Mouse (Mus musculus) thymus, postnatal 10 days (tissue): ENCODE data around the gene Bend5.
A peak's percentile ranks its signal among the peaks of the same experiment; 100 is the strongest.

Experiments
- DNase-seq, 2 experiments: peaks; one replicate each; pipeline ENCODE4 v3.0.0; 2021; ENCODE audit warnings: low spot score in 2 of 2

The Bend5 gene

GRCm38 (mm10) chr4:111414818-111415488 is at the start of gene Bend5:
Bend5 (plus strand) TSS chr4:111415006.
- DNase-seq = peak; percentile 86 to 87

GRCm38 (mm10) chr4:111367771-111368170 is 47.0 kb upstream of the Bend5 start:
- DNase-seq = no peak

GRCm38 (mm10) chr4:111377159-111377558 is 37.6 kb upstream of the Bend5 start:
- DNase-seq = no peak

- DNase-seq = no peak
These were observed 36.7 kb upstream of the Bend5 start for GRCm38 (mm10) chr4:111378071-111378470.

- no peak for DNase-seq
These were observed 31.7 kb upstream of the Bend5 start for GRCm38 (mm10) chr4:111383101-111383500.

GRCm38 (mm10) chr4:111390736-111391135 is 24.1 kb upstream of the Bend5 start:
- DNase-seq = no peak

GRCm38 (mm10) chr4:111399784-111400183 is 15.0 kb upstream of the Bend5 start:
- DNase-seq = no peak

- no peak for DNase-seq
These were observed 14.1 kb upstream of the Bend5 start for GRCm38 (mm10) chr4:111400676-111401075.

GRCm38 (mm10) chr4:111403243-111403642 is 11.6 kb upstream of the Bend5 start:
- no peak for DNase-seq

GRCm38 (mm10) chr4:111410731-111411130 is 4.1 kb upstream of the Bend5 start:
- DNase-seq = no peak

- DNase-seq = peak in 1 of 2 experiments; percentile 4
These were observed 407 bp upstream of the Bend5 start for GRCm38 (mm10) chr4:111414399-111414798.

GRCm38 (mm10) chr4:111416126-111416525 is 1.3 kb downstream of the Bend5 start:
- DNase-seq = peak in 1 of 2 experiments; percentile 7

- DNase-seq = no peak
These were observed 1.7 kb downstream of the Bend5 start for GRCm38 (mm10) chr4:111416551-111416950.

- no peak for DNase-seq
These were observed 2.9 kb downstream of the Bend5 start for GRCm38 (mm10) chr4:111417716-111418115.

- no peak for DNase-seq
These were observed 4.7 kb downstream of the Bend5 start for GRCm38 (mm10) chr4:111419476-111419875.

- no peak for DNase-seq
These were observed 5.2 kb downstream of the Bend5 start for GRCm38 (mm10) chr4:111420031-111420430.

GRCm38 (mm10) chr4:111420955-111421354 is 6.1 kb downstream of the Bend5 start:
- no peak for DNase-seq

GRCm38 (mm10) chr4:111421785-111422184 is 7.0 kb downstream of the Bend5 start:
- DNase-seq = no peak

GRCm38 (mm10) chr4:111424371-111424950 is 9.7 kb downstream of the Bend5 start:
- no peak for DNase-seq

GRCm38 (mm10) chr4:111425170-111425569 is 10.4 kb downstream of the Bend5 start:
- no peak for DNase-seq

- DNase-seq = no peak
These were observed 16.4 kb downstream of the Bend5 start for GRCm38 (mm10) chr4:111431186-111431585.

GRCm38 (mm10) chr4:111432013-111432412 is 17.2 kb downstream of the Bend5 start:
- no peak for DNase-seq

- no peak for DNase-seq
These were observed 17.6 kb downstream of the Bend5 start for GRCm38 (mm10) chr4:111432417-111432816.

GRCm38 (mm10) chr4:111441709-111442108 is 26.9 kb downstream of the Bend5 start:
- DNase-seq = no peak
